Mouse (Mus musculus) cerebellum, postnatal 4 days (tissue): ENCODE measurements around the gene Map2k3.
A peak's percentile ranks its signal among the peaks of the same experiment; 100 is the strongest.

Experiments
- DNase-seq, 2 experiments: peaks; one replicate each; pipeline ENCODE4 v3.0.0; 2022; ENCODE audit warnings: low spot score in 2 of 2, mixed read lengths in 1 of 2

The Map2k3 gene

DNA sequence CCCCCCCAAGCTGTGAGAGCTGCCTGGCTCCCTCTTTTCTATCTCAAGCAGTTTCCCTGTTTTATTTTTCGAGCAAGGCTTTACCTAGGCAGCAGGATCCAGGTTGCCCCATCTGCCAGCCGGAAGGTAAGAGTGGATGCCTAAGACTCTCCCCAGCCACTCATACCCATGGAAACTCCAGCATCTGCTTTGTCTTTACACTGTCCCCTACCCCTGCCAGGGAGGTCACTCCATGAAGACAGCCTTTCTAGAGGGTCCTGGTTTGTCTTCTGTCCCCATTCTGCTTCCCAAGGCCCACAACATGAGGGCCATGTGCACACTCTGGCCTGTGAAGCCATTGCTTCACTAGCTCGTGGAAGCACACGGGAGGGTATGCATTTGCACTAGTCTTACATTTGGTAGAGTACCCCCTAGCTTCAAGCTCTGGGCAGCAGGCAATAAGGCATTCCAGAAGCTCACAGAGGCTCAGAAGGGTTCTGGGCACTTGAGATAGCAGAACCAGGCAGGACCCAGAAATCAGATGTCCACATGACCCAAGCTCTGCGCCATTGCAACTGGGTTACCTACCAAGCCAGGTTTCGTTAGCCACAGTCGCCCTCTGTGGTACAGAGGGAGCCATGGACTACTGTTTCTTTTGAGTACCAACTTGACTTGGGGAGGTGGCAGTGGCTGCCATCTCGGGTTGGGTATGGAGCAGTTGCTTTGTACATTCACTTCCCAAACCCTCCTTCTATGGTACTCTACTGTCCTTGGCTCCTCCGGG, 24.0 kb downstream of the Map2k3 start:
- no peak for DNase-seq

- DNase-seq: no peak
These were observed 27.1 kb downstream of the Map2k3 start for GRCm38 (mm10) chr11:60958948-60959347.

DNA sequence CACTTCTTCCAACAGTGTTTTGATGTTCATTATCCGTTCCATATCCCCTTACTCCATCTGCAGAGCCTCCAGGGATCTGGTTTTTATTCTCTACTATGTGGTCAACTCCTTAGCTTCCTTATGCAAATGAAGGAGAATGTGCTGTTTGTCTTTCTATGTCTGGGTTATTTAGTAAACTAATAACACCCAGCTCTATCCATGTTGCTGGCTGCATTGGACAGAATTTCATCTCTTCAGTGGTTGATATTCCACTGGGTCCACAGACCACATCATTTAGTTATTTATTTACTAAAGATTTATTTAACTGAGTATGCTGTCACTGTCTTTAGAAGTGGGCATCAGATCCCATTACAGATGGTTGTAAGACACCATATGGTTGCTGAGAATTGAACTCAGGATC, 29.3 kb downstream of the Map2k3 start:
- DNase-seq: no peak

DNA sequence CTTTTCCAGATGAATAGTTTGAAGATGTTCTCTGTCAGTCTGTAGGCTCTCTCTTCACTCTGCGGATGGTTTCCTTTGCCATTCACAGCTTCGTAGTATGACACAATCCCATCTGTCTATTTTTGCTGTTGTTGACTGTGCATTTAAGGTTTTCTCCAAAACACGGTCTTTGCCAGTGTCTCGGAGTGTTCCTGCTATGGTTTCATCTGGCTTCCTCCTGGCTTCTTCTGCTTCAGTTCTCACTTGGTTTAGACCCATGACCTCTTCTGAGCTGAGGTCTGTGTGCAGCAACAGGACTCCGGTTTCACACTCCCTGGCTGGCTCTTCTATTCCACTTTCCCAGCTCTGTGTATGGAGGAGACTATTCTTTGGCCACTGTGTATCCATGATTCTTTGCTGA, 30.9 kb downstream of the Map2k3 start:
- DNase-seq: no peak

DNA sequence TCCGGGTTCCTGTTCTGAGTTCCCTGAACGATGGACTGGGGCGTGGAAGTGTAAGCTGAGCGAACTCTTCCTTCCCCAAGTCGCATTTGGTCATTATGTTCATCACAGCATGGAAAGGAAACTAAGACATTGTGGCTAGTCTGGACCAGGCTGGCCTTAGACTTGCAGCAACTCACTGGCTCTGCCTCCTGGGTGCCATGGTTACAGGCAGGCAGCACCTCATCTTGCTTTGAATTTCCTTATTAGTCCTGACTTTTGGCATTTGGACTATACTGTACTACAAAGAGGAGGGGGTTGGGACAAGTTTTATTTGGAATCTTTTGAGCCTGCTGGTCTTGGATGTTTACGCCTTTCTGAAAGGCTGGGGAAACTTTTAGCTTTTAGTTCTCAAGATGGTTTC, 35.1 kb downstream of the Map2k3 start:
- DNase-seq: no peak

- no peak for DNase-seq
These were observed 43.3 kb downstream of the Map2k3 start for GRCm38 (mm10) chr11:60975097-60975496.

- no peak for DNase-seq
These were observed 44.4 kb downstream of the Map2k3 start for GRCm38 (mm10) chr11:60976234-60976633.

- DNase-seq: no peak
These were observed 44.9 kb downstream of the Map2k3 start for GRCm38 (mm10) chr11:60976742-60977141.

GRCm38 (mm10) chr11:60977153-60977552, 45.3 kb downstream of the Map2k3 start:
- DNase-seq: no peak

DNA sequence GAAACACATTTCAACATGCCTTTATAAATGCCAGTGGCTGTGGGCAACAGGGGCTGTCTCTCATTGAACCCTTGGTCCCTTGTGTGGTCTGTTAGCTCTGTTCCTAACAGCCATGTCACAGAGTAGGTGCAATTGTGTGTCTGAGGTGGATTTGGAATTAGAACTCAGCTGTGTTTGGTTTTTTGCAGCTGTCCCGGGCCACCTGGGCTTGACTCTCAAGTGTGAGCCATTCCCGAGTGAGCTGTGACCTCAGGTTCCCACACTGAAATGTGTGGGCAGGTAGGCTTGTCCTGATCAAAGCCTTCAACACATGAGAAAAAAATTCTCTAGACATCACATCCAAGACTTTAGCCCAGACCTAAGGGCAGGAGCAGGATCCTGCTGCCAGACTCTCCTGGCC, 46.8 kb downstream of the Map2k3 start:
- no peak for DNase-seq

GRCm38 (mm10) chr11:60979788-60980187, 48.0 kb downstream of the Map2k3 start:
- no peak for DNase-seq

DNA sequence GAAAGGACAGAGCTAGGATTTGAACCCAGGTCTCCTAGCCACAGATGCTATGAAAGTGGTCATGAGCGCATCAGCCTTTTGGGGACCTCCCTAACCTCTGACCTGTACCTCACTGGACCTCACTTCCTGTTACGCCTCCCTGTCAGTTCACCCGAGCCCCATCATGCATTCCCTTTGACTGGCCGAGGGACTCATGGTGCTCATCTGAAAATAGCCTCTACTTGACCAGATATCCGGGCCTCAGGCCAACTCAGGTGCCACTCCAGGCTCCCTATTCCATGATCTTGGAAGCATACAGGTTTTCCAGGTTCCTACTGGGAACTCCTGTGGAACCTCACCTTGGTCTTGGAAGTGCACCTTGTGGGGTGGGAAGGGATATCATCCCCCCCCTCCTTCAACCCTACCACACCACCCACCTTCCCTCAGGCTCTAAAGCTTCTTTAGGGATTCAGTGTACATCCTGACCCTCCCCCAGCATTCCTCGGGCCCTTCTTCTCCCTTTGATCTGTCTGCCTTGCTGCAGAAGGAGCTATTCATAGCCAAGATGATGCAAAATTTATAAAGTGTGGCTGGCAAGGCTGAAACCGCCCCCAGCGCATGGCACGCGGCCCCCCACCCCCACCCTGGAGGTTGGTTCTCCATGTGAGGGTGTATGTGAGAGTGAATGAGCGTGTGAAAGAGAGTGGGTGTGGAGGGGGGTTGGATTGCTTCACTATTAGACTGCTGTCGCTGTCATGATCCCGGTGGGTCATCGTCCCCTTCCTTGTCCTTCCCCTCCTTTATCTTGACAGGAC, 50.1 kb downstream of the Map2k3 start:
- DNase-seq: no peak

GRCm38 (mm10) chr11:60984912-60985558, 53.2 kb downstream of the Map2k3 start:
- DNase-seq: peak; percentile 50 to 89

GRCm38 (mm10) chr11:60990428-60990827, 58.6 kb downstream of the Map2k3 start:
- no peak for DNase-seq
